Mouse (Mus musculus) urinary bladder, postnatal 10 days (tissue): ENCODE results near the gene Fbxo30.

ENCODE experiments used
- DNase-seq: peaks from one replicate; pipeline ENCODE4 v3.0.0; 2022; ENCODE audit warnings: low spot score

Gene Fbxo30

DNA sequence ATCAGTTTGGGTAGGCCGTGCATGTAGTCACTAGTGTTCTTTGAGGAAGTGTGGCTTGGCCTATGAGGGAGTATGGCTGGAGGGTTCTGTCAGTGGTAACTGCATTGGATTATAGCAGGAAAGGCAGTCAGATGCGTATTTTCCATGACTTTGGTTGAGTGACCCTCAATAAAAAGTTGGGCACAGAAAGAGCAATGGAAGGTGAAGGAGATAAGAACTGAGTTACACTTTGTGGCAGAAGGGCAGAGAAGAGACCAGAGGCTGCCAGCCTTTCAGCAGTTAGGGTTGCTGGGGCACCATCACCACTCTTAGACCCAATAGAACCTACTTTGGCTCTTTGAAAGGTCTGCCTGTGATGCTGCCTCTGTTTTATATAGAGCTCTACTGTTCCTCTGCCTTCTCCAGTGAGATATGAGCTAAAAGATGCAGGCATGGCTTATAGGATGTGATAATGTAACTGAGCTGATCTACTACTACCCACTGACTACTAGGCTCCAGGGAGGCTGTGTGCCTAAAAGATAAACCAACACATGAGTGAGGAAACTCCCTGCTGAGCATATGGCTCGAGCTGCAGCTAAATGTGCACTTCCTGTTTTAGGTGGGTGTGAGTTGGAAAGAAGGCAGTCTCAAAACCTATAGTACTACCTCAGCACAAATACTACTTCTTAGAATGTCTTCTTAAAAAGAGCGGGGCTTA lies 42.2 kb downstream of the Fbxo30 start:
- DNase-seq = no peak

DNA sequence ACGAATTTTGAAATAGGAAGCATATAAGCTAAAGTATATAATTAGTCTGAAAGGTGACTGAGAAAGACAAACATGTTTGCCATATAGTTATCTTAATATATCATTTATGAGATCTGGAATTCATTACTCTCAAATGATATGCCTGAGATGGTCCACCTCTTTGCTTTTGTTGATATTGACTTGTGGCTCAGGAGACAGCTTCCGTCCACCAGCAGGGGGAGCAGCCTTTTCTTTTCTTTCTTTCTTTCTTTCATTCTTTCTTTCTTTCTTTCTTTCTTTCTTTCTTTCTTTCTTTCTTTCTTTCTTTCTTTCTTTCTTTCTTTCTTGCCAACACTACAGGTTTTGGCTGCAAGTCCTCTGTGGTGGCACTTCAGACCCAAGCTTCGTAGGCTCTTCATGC lies 45.4 kb downstream of the Fbxo30 start:
- no peak for DNase-seq

DNA sequence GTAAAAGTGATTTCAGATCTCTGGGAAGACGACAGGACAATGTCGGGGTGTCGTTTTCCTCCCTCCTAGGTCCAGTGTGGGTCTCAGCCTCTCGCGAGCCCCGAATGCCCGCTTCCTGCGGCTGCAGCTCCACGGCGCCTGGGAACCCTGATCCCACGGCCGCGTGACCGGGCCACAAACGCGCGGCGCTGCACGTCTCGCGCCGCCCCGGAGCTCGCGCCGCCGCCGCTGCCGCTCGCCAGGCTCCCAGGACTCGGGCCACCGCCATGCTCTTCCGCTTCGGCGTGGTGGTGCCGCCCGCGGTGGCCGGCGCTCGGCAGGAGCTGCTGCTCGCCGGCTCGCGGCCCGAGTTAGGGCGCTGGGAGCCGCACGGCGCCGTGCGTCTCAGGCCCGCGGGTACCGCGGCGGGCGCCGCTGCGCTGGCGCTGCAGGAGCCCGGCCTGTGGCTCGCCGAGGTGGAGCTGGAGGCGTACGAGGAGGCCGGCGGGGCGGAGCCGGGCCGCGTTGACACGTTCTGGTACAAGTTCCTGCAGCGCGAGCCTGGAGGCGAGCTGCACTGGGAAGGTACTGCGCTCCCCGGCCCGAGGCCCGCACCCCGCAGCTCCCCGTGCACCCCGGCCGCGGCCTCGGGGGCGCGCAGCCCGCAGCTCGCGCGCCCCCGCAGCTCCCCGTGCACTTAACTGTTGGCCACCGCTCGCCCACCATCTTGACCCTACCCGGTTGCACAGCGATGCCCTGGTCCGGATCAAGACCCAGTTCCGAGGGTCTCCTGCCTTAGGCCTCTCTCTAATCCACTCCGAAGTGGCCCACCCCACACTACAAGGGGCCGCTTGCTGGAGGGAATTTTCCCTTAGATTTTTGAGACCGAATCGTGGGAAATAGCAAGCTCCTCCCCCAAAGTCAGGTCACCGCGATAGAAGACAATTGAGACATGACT lies 62.3 kb downstream of the Fbxo30 start, which contains the start of gene Epm2a:
Gene Epm2a, plus strand, starts transcription at position 200 of the 937 bp plus-strand sequence.
- DNase-seq = peak; percentile 30

DNA sequence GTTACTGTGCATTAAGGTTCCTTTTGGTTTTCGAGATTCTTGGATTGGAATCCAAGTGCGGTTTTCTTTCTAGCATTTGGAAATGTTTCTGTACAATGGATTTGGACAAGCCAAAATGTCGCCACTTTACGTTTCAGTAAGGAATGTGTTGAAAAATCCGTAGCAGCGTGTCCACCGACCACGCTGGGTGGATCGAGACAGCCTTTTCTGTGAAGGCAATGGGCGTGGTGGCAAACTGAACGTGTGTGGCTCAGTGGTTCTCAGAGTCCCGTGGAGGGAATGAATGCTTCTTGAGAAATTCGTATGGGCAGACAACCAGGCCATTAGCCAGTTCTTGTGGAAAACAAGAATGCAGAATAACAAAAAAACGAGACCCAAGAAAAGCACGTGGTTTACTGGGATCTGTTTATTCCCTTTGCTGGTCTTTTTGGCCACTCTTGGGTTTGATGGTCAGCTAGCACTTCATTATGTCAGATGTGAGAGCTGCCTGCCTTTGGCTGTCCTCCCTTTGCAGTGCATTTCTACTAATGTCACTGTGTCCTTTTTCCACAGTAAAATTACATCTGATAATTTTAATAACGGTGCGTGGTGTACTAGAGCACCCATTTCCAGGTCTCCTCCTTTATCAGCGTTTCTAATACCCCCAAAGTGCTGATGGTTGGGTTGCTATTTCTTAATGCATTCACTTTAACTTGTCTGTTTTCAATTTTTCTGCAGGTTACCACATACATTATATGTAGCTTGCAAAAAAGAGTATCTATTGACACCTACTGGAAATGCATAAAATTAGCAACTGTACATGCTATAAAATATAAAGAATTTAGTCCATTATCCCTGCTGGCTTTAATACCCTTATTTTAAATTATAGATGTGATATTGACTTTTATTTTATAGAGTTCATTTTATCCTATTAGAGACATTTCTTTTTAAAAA lies 63.7 kb downstream of the Fbxo30 start:
- no peak for DNase-seq
